Mouse (Mus musculus) liver, embryonic 14.5 days (tissue): Measurements from ENCODE around the gene Smad3. TPM values are rescaled to one million over a fixed set of nuclear protein-coding genes. Genes with fewer than 3 reads are reported as not detected.

ENCODE experiments used
- ATAC-seq: fragments of 200-750 bp; cut with Nextera tagmentation; 2 replicates; pipeline ENCODE4 v1.8.0; 2017; ENCODE audit warnings: moderate number of reproducible peaks, mild to moderate bottlenecking, moderate library complexity; ENCODE audit not compliant: insufficient read depth
- DNase-seq, 3 experiments: peaks; one replicate each; pipeline ENCODE4 v3.0.0-alpha.2; 2012 to 2013; ENCODE audit warnings: low read depth in 3 of 3, low spot score in 3 of 3
- H3K27ac ChIP-seq: fragments of 300-500 bp; sonication (generic); 2 replicates; pipeline ENCODE4 v1.5.1; 2014; ENCODE audit warnings: moderate library complexity, mild to moderate bottlenecking, control low read depth, inconsistent platforms
- H3K27me3 ChIP-seq: fragments of 300-500 bp; sonication (generic); 2 replicates; pipeline ENCODE4 v1.6.1; 2014; ENCODE audit warnings: mild to moderate bottlenecking, low read length, moderate library complexity; ENCODE audit not compliant: control insufficient read depth, insufficient read depth
- H3K36me3 ChIP-seq: fragments of 300-500 bp; sonication (generic); replicated peaks from 2 replicates; pipeline ENCODE4 v1.6.1; 2014; ENCODE audit warnings: low read depth; ENCODE audit not compliant: control insufficient read depth, insufficient read depth
- H3K4me1 ChIP-seq, 2 experiments: fragments of 200-500 bp in 1 of 2; fragments of 300-500 bp in 1 of 2; sonication (generic) in 1 of 2; replicated peaks; 2 replicates each; pipeline ENCODE4 v1.6.1; 2012 to 2014; ENCODE audit warnings: antibody characterized with exemption in 1 of 2, inconsistent platforms in 1 of 2, low read length in 1 of 2; ENCODE audit not compliant: control insufficient read depth in 2 of 2, insufficient read depth in 2 of 2
- H3K4me2 ChIP-seq: fragments of 300-500 bp; sonication (generic); 2 replicates; pipeline ENCODE4 v1.6.1; 2014; ENCODE audit warnings: low read depth, mild to moderate bottlenecking, control low read depth, moderate library complexity
- H3K4me3 ChIP-seq, 2 experiments: fragments of 200-500 bp in 1 of 2; fragments of 300-500 bp in 1 of 2; sonication (generic) in 1 of 2; 2 replicates each; pipeline ENCODE4 v1.5.1; 2012 to 2014; ENCODE audit warnings: low read depth in 2 of 2, low read length in 2 of 2, mild to moderate bottlenecking in 2 of 2, control low read depth in 1 of 2, inconsistent platforms in 1 of 2, moderate library complexity in 1 of 2; ENCODE audit not compliant: insufficient read depth in 1 of 2
- H3K9ac ChIP-seq: fragments of 300-500 bp; sonication (generic); replicated peaks from 2 replicates; pipeline ENCODE4 v1.6.1; 2014; ENCODE audit warnings: mild to moderate bottlenecking, control low read depth, moderate library complexity
- H3K9me3 ChIP-seq: fragments of 300-500 bp; sonication (generic); 2 replicates; pipeline ENCODE4 v1.6.1; 2016; ENCODE audit warnings: low read length, mixed read lengths; ENCODE audit not compliant: control insufficient read depth
- CTCF ChIP-seq: IDR thresholded peaks from 2 replicates; pipeline ENCODE4 v1.5.1; 2016; ENCODE audit warnings: antibody characterized with exemption, low read depth, control low read depth
- EP300 ChIP-seq: IDR thresholded peaks from 2 replicates; pipeline ENCODE4 v1.6.1; 2016; ENCODE audit warnings: antibody characterized with exemption, low read depth
- WGBS: fragments of 180-500 bp; shearing (Covaris S2); extraction: QIAGEN DNeasy Blood & Tissue Kit; methylation state at CpG from one replicate; pipeline ENCODE4 v1.1.7; 2014; ENCODE audit not compliant: insufficient replicate concordance; 5-methylcytosine and 5-hydroxymethylcytosine counted together
- polyA plus RNA-seq, 2 experiments: library from polyadenylated mRNA; depleted of rRNA in 1 of 2; stranded (reverse) in 1 of 2; unstranded in 1 of 2; fragments of >200 nt; fragmentation: Nextera tagmentation in 1 of 2; extraction: Ambion mirVana in 1 of 2; gene quantifications; 2 replicates each; pipeline versions ENCODE4 v1.2.1 to v1.2.3; 2012 to 2014

The Smad3 gene
- polyA plus RNA-seq, 2 experiments = 1.7 to 3.2 TPM

DNA sequence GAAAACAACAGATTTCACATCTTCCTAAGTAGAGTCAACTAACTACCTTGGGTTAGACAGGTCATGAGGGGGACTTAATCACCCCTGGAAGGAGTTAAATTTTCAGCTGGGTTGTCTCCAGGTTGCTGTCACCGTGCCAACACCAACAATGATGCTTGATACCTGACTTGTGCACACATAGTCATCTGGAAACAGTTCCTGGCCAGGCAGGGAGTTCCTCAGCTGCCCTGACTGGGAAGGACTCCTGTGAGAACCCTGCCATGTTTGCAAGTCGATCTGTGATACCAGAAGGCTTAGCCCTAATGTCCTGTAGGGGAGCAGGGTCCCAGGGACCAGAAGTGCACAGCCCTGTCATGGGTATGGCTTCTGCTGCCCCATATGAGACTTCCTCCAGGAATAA lies 65.8 kb downstream of the Smad3 start:
- no peak overlapping the region for H3K27ac ChIP-seq
- WGBS = 66% methylated on average over 2 of the region's 2 CpGs
- no peaks in the 10 kb centered on the region for H3K36me3 ChIP-seq
- no peak for ATAC-seq
- H3K27me3 ChIP-seq = no peaks in the 10 kb centered on the region
- no peak overlapping the region for H3K4me2 ChIP-seq
- no peak for DNase-seq
- no peak overlapping the region for H3K4me3 ChIP-seq
- H3K4me1 ChIP-seq = peaks cover 5 to 16% of the 10 kb centered on the region in 2 experiments
- TF ChIP-seq CTCF (no peak), EP300 (no peak)
- H3K9ac ChIP-seq = no peak overlapping the region
- H3K9me3 ChIP-seq = no peaks in the 10 kb centered on the region

DNA sequence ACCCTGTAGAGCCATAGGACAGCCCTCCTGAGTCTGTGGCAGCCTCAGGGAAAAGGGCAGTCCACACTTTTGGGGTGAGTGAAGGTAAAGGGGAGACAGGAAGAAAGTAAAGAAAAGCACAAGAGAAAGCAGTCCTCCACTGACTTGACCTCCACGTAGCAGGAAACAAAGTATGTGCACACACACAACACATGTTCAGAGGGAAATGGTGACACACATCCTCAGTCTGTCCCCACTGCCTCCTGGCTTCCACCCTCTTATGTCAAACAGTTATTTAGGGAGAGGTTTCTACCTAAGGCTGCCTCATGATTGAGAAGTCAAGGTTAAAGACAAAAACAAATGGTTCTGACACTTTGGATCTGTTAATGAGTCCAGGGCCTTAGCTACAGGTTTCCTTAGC lies 67.3 kb downstream of the Smad3 start:
- no peak overlapping the region for H3K4me3 ChIP-seq
- no peaks in the 10 kb centered on the region for H3K36me3 ChIP-seq
- ATAC-seq (no peak), DNase-seq (no peak)
- H3K9me3 ChIP-seq = no peaks in the 10 kb centered on the region
- no peak overlapping the region for H3K9ac ChIP-seq
- TF ChIP-seq EP300 (no peak), CTCF (no peak)
- no peak overlapping the region for H3K27ac ChIP-seq
- 59% methylated on average over 1 of the region's 1 CpGs for WGBS
- H3K4me1 ChIP-seq = peaks cover 0 to 4% of the 10 kb centered on the region in 2 experiments; a peak in 2 of 4 replicates
- no peak overlapping the region for H3K4me2 ChIP-seq
- H3K27me3 ChIP-seq = no peaks in the 10 kb centered on the region

DNA sequence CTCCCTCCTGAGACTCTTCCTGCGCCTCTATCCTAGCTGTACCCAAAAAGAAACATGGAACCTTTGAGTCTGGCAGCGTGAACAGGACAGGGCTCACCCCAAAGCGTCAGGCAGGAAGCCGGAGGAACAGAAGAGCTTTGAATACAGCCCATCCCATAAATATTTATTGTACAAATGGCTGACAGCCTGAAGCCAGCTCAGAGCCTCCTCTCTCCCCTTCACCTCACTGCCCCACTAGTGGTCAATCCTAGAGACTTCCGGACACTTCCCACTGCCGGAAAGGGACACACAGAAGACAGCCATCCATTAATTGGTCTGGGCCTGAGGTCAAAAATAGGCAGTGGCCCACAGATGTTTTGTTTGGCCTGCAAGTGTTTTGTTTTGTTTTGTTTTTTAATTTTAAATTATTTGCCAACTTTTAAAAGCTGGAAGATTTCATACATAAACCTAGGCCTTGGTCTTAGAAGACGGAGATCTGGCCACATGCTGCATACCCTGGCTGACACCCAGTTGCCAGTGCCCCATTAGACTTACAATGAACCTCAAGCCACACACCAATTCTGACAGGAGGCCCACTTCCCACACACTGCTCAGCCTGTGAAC lies 70.3 kb downstream of the Smad3 start:
- TF ChIP-seq EP300 (no peak), CTCF (no peak)
- Histone ChIP-seq H3K36me3 (no peaks in the 10 kb centered on the region), H3K4me1 (peaks cover 0 to 10% of the 10 kb centered on the region in 2 experiments; a peak in 3 of 4 replicates), H3K9me3 (no peaks in the 10 kb centered on the region), H3K9ac (no peak overlapping the region), H3K4me2 (no peak overlapping the region), H3K27ac (no peak overlapping the region), H3K4me3 (no peak overlapping the region), H3K27me3 (no peaks in the 10 kb centered on the region)
- WGBS = 79% methylated on average over 7 of the region's 7 CpGs
- DNase-seq (no peak), ATAC-seq (no peak)

DNA sequence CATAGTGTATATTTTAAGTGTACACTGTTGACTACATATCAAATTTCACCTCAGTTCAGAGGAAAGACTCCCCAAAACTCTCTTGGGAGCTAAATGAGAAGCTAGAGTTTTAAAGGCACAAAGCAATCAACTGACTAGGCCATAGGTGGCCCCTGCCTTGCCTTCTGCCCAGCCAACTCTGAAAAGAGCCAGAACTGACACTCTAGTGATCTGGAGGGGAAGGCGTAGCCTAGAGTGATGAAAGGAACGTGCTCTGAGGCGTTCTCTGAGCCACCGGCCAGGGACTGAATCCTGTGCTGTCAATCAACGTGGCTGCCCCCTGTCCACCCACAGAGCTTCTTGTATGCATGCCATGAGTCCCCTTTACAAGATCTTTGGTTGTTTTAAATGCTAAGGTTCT lies 72.4 kb downstream of the Smad3 start:
- DNase-seq (no peak), ATAC-seq (no peak)
- no peaks in the 10 kb centered on the region for H3K27me3 ChIP-seq
- H3K4me2 ChIP-seq = no peak overlapping the region
- no peaks in the 10 kb centered on the region for H3K9me3 ChIP-seq
- H3K4me1 ChIP-seq = peaks cover 0 to 8% of the 10 kb centered on the region in 2 experiments; a peak in 3 of 4 replicates
- no peak overlapping the region for H3K9ac ChIP-seq
- no peaks in the 10 kb centered on the region for H3K36me3 ChIP-seq
- H3K27ac ChIP-seq = no peak overlapping the region
- TF ChIP-seq EP300 (no peak), CTCF (no peak)
- WGBS = 78% methylated on average over 5 of the region's 5 CpGs
- no peak overlapping the region for H3K4me3 ChIP-seq

DNA sequence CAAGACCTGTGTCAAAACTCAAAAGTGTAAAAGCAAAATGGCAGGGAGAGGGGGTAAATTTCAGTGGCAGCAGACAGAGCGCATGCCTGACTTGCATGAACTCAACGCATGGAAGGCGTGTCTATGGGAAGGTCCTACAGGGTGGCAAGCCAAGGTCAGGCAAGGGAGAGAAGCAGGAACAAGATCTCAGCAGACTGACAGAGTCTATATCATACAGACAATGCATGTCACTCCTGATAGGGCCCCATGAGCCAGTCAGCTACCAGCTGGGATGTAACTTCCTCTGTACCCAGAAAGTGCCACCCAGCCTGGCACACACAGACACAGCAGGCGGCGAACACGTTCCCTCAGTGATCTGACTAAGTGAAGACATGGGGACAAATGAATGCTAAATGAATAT lies 73.5 kb downstream of the Smad3 start:
- DNase-seq (no peak), ATAC-seq (no peak)
- no peak for TF ChIP-seq CTCF
- no peak for TF ChIP-seq EP300
- H3K4me3 ChIP-seq = no peak overlapping the region
- 70% methylated on average over 6 of the region's 6 CpGs for WGBS
- H3K4me2 ChIP-seq = no peak overlapping the region
- H3K9ac ChIP-seq = no peak overlapping the region
- peaks cover 0 to 8% of the 10 kb centered on the region in 2 experiments; a peak in 3 of 4 replicates for H3K4me1 ChIP-seq
- no peak overlapping the region for H3K27ac ChIP-seq
- no peaks in the 10 kb centered on the region for H3K27me3 ChIP-seq
- H3K36me3 ChIP-seq = no peaks in the 10 kb centered on the region
- no peaks in the 10 kb centered on the region for H3K9me3 ChIP-seq
